Mouse (Mus musculus) kidney, adult 2 months (tissue): ENCODE results near the gene Foxp4.

Source experiments
- CTCF ChIP-seq: fragments of 200-500 bp; conservative IDR thresholded peaks from 2 replicates; pipeline ENCODE4 v1.5.1; 2011; ENCODE audit warnings: low read depth, mild to moderate bottlenecking, control low read depth, low read length, moderate library complexity, mixed read lengths; ENCODE audit not compliant: insufficient read depth, insufficient read length
- POLR2A ChIP-seq: fragments of 200-500 bp; IDR thresholded peaks from one replicate; pipeline ENCODE4 v1.6.1; 2011; ENCODE audit warnings: low read depth, low read length, control low read depth

- TF ChIP-seq CTCF = no peak
- TF ChIP-seq POLR2A = no peak
These were observed at the start of gene Foxp4 for GRCm38 (mm10) chr17:47924383-47925339.
